Mouse (Mus musculus) hindlimb bud, embryonic 11.5 days (tissue): Measurements from ENCODE around the gene Tnfsfm13.
"Not testable (repeated sequence)": the region's sequence is repeated elsewhere in the genome, so short reads cannot be mapped to it uniquely, and the experiment has no call there.

Experiments
- DNase-seq: peaks from one replicate; pipeline ENCODE4 v3.0.0-alpha.2; 2012; ENCODE audit warnings: low read depth, low spot score; ENCODE audit errors: extremely low spot score

The Tnfsfm13 gene

DNA sequence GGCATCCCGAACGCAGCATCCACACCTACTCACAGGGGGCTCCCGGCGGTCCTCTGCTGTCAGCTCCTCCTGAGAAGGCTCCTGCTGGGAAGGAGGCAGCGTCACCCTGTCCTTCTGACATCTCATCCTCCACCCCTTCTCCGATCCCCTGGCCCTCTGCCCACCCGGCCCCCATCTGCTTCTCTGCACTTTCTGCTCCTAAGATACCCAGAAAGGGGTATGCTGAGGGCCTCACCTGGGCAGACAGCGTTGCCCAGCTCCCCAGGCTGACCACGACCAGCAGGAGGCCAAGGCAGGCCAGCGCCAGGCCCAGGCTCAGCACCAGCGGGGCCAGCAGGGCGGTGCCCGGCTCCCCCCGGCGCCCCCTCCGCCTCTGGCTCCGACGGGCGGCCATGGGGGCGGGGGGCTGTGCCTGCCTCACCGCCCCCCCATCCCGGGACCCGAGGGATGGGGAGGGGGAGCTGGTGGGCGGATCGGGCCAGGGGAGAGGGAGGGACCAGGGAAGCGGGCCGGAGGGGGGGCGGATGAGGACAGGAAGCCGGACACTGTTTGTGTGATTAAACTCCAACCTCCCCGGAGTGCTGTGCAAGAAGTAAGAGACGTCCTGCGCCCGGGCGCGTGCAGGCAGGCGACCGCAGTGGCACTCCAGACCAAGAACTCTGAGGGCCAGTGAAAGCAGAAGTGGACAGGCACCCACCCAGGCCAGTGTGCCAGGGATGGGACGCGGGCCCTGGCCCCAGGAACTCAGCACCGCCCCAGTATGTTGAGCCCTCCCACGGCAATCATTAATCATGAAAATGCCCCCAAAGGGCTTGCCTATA lies at the start of gene Tnfsfm13, which contains the start of gene Tnfsf12:
Gene Tnfsfm13, minus strand, starts transcription at position 738 of the 821 bp plus-strand sequence.
Gene Tnfsf12, minus strand, starts transcription at position 489 of the 821 bp plus-strand sequence.
- no peak for DNase-seq

DNA sequence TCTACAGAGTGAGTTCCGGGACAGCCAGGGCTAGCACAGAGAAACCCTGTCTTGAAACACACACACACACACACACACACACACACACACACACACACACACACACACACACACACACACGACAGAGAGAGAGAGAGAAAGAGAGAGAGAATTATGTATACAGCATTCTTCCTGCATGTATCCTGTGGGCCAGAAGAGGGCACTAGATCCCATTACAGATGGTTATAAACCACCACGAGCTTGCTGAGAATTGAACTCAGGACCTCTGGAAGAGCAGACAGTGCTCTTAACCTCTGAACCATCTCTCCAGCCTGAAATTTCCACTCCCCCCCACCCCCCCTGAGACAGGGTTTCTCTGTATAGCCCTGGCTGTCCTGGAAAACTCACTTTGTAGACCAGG lies 35.5 kb upstream of the Tnfsfm13 start:
- DNase-seq = not testable (repeated sequence)

DNA sequence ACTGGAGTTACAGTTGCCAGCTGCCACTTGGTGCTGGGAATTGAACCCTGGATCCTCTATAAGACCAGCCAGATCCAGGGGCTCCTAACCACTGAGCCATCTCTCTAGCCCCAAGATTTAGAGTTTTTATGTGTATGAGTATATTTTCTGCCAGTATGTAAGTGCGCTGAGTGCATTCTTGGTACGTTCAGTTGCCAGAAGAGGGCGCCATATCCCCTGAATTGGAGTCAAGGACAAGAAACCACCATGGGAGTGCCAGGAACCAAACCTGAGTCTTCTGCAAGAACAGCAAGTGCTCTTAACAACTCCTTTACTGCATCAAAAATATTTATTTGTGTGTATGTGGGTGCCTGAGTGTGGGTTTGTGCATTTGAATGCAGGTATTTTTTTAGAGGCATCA lies 33.2 kb upstream of the Tnfsfm13 start:
- DNase-seq = peak; percentile 24

DNA sequence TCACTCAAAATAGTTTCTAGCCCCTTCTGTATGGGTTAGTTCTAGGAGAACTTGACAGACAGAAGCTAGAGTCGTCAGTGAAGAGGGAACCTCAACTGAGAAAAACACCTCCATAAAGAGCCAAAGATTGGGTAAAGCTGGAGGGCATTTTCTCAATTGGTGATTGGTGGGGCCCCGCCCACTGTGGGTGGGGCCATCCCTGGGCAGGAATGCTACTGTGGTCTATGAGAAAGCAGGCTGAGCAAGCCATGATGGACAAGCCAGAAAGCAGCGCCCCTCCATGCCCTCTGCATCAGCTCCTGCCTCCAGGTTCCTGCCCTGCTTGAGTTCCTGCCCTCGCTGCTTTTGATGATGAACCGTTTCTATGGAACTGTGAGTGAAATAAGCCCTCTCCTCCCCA lies 30.1 kb upstream of the Tnfsfm13 start:
- DNase-seq = no peak

DNA sequence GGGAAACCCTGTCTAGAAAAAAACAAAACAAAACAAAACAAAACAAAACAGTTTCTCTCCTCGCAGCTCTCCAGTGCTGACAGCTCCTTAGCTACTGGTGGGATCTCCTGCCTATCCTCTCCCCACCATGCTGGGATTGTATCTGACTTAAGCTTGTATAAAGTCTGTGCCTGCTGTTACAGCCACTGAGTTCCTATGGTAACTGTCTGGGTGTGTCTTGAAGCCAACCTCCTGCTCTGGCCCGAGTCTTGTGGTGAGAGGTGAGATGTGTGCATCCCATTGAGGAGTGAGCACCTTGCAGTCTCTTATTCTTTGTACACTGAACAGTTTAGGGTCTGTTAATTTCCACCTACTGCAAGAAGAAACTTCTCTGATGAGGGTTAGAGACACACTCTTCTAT lies 27.2 kb upstream of the Tnfsfm13 start:
- no peak for DNase-seq

DNA sequence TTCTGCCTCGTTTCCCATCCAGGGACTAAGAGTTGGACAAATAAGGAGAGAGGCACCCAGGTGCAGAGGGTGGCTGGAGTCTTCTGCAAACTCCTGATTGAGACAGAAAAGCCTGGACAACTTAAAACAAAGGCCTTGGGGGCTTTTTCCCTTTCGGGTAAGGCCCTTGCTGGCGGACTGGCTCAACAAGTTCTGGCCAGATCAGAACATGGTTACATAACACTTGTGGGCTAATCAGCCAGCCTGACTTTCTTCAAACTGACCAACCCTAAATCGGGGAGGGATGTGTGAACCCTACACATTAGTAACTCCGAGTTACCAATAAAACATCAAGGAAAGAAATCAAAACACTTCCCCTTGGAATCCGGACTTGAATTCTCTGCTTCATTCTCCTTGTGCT lies 25.0 kb upstream of the Tnfsfm13 start:
- no peak for DNase-seq

DNA sequence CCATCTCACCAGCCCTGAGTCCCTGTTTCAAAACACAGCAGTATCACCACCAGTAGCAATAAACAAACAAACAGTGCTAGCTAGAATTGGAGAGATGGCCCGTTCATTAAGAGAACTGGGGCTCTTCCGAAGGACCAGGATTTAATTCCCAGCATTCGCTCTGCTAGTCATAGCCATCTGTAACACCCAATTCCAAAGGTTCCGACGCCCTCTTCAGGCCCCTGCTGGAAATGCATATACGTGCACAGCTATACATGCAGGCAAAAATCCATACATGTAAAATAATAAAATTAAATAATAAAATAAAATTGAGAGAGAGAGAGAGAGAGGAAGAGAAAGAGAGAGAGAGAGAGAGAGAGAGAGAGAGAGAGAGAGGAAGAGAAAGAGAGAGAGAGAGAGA lies 23.5 kb upstream of the Tnfsfm13 start:
- DNase-seq = no peak

DNA sequence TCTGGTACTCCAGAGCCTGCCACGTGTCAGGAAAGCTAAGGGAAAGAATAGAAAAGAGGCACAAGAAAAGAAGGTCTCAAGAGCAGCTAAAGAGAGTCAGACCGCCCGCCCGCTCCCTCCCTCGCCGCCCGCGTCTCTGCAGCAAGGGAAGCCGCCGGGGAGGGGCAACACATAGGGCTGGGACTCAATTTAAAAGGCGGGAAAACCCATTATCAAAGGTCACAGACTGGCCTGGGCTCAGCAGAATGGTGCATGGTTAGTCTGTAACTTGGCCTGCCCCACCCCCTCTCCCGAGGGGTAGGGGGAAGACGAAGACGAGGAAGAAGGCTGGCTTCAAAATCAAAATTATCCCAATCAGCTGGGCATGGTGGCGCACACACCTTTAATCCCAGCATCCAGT lies 22.8 kb upstream of the Tnfsfm13 start:
- no peak for DNase-seq

DNA sequence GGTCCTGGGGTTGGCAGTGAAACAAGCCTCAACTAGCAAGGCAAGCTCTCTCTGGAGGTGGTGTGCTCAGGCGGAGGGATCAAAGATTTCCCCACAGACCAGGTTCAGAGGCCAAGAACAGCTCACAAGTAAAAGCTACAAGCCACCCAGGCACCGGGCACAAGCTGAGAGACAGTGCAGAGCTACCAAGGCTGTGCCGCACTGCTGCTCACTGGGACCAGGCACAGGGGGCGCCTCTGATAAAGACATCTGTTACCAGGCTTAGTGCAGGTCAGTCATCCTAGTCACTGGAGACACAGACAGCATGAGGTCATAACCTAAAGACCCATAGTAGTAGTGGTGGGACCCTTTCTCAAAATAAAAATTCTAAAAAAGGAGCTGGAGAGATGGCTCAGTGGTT lies 21.1 kb upstream of the Tnfsfm13 start:
- DNase-seq = no peak

DNA sequence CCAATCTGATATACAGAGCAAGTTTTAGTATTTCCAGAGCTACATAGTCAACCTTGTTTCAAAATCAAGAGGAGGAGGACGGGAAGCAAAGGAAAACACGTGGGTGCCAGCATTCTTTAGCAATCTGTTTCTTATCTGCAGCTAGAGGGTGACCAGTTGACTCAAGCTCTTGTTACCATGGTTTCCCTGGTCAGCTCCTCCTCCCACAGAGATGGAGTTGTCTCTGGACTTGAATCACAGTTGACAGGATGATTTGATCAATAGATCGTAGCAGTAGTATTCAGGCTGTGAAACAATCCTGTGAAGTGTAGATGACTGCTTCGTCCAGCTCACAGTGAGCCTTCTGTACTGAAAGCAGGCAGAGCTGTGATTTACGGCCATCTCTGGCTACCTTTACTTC lies 20.0 kb upstream of the Tnfsfm13 start:
- peak; percentile 46 for DNase-seq

DNA sequence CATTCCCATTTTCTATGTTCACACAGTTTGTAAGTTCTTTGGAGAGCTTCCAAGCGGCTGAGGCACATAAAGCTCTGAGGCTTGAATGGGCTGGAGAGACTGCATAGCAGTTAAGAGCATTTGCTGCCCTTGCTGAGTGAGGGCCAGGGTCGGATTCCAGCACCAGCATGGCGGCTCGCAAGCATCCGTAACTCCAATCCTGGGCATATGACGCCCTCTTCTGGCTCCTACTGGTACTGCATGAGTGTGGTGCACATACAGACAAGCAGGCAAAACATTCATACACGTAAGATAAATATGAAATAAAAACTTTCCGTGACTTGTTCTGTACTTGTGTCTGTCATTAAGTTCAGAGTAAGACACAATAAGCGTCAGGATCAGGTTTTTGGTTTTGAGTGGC lies 19.6 kb upstream of the Tnfsfm13 start:
- DNase-seq = peak; percentile 31

DNA sequence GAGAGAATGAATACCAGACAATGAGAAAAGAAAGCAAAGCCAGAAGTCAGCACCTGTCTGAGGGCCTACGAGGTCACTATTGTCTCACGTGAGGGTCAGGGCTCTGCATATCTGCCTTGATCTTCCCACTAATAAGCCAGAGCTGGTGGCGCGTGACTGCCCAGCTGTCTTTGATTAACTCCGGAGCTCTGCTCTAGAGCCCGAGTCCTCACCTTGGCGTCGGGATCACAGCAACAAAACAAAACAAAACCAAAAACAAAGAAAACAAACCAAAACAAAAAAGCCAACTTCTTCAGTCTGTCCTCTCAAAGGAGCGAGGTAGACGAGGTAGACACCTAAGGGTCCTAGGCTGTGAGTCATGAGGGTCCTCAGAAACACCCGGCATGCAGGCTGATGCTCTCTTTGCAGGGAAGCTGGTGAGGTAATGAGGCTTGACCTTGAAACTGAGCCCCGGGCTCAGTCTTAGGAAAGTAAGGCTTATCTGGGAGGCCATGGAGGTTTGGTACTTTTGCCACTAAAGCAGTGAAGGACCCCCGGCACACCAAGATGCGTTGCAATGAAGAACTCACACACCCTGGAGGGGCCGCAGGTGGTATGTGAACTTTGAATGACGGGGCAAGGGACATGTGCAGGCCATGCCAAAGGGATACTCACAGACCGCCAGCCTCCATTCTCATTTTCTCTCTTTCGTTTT lies 18.9 kb upstream of the Tnfsfm13 start:
- DNase-seq = peak; percentile 76

DNA sequence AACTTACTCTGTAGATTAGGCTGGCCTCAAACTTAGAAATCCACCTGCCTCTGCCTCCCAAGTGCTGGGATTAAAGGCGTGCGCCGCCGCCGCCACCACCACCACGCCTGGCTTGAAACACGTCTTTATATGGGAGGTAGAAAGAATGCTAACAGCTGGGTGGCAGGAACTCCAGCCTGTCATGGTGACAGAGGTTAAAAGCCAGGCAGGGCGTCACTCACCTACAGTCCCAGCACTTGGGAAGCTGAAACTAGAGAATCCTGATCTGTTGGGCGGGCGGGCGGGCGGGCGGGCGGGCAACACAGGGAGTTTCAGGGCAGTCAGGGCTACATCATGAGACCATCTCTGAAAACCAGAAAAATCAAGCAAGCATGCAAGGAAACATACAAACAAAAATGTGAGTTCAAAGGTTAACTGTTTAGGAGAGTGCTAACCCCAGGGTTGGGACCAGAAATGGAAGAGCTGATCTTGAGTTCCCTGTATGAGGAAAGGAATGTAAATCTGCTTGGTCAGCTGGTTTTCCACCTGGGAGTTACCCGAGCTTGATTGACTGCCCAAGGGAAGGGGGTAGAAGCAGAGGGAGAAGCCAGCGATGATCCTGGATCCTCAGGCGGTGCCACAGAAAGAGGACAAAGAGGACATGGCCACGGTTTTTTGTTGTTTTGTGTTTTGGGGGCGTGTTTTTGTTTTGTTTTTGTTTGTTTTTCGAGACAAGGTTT lies 17.2 kb upstream of the Tnfsfm13 start:
- no peak for DNase-seq

DNA sequence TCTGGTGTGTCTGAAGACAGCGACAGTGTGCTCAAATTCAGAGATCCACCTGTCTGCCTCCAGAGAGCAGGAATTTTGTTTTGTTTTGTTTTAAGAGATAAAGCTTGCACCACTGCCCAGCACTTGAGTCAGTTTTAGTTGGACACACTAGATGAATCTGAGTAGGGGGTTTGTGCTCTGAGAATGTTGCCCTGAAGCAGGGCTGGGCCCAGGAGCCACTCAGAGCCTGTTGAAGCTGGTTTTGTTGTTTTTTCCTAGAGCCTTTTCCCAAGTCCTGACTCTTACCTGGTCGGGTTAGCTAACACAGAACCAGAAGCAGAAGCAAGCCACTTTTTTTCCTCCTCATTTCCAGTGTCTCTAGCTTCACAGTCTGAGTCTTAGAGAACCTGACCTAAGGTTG lies 15.2 kb upstream of the Tnfsfm13 start:
- DNase-seq = no peak

DNA sequence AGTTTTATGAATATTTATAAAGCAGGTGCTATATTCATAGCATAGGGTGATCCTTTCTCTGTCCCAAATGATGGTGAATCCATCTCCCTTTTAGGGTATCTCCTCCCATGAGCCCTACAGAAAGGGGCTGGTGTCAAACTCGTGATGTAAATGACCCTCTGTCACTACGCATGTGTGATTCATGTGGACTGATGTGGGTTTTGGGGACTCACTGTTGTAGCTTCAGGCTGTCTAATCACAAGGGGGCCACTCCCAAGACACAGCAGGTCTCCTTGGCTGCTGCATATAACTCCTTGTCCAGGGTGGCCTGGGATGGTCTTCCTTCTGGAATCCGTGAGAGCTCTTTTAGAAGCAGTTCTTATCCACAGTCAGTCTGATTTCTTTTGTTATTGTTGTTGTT lies 14.6 kb upstream of the Tnfsfm13 start:
- DNase-seq = no peak

DNA sequence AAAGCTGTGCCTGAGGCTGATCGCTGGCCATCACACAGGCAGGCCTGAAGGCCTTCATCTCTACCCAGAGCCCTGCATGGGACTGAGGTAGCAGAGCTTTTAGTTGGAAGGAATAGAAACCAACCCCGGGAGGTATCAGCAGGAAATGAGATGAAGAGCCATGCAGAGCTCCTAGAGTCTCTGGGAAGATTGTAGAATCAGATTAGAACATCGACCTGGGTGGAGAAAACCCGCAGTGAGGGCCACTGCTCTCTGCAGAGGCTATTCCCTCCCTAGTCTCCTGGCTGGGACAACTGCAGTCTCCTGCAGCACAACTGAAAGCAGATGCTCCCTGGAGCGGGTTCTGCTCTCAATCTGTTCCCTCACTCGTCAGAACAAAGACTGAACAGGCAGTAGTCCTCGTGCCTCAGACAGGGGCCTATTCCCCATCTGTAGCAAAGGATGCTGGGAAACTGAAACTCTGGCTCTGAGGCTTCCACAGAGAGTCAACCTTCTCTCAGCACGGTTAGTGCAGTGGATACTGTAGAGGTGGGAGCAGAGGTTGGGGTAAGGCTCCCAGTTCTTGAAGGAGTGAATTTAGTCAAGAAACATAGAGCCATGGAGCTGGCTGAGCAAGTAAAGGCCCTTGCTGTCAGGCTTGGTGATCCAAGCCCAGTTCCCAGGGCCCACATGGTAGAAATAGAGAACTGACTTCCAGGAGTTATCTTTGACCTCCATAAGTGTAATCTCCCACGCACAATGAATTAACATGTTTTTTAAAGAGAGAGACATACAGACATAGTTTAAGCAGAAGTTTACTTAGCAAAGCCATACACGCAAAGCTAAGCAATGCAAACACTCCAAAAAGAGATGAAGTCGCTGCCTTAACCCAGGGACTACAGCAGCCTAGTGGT lies 13.9 kb upstream of the Tnfsfm13 start:
- no peak for DNase-seq

DNA sequence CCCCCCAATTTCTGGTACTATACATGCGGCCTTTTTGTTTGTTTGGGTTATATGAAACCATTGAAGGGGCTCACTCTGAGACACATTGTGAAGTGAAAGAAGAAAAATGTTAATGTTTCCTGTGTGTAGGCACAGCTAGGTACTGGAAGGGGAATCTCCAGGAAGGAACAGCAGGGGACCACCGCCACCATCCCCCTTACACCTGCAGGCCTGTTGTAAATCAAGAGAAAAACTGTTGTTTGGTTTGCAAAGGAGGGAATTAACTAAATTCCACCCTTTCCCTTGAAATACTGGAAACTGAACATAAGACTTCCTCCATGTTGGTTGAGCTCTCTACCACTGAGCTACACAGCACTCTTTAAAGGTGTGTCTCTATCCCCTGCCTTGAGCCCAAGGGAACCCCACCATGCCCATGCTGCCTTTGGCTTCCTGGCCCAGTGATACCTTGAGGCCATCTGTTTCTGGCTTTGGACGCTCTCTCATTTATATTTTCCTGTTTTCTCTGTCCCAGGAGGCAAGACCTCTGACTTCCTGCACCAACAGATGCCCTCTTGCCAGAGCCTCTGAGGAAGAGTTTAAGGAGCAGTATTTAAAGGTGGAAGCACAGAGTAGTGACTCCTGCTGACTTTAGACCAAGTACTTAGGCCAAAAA lies 12.8 kb upstream of the Tnfsfm13 start:
- DNase-seq = no peak

DNA sequence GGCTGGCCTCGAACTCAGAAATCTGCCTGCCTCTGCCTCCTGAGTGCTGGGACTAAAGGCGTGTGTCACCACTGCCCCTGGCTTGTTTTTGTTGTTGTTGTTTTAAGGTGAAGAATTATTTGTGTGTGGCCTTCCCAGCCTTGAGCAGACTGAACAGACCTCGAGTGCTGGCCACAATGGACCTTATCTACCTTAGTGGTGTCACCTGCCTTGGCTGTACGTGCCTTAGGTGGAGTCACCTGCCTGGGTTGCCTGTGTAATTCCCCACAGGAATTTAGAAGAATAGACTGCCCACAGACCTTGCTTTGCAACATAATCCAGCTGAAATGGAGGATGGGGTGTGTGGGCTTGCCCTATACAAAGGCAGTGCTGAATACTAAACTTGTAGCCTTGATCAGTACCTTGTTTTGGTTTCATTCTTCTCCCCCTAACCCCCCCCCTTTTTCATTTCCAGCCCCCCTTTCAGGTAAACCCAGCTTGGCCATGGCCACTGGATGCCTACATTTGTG lies 12.0 kb upstream of the Tnfsfm13 start:
- DNase-seq = no peak

DNA sequence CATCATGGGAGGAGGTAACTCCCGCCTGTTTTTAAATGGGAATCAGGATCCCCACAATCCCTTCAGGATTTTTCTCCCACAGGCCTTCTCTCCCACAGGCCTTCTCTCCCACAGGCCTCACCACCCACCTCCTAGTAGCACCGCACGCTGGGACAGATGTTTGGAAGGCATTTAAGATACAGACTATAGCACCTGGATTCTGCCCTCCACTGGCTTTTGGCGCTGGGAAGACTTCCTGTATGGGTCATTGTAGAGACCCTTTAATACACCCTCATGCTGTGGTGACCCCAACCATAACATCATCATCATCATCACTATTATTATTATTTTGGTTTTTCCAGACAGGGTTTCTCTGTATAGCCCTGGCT lies 11.6 kb upstream of the Tnfsfm13 start:
- no peak for DNase-seq
